Mouse (Mus musculus) myocyte (in vitro differentiated cells): ENCODE data around the gene Casz1. TPM values are rescaled to one million over a fixed set of nuclear protein-coding genes. Genes with fewer than 3 reads are reported as not detected.

ENCODE experiments used
- H3K27me3 ChIP-seq: one replicate; pipeline ENCODE4 v1.6.1; 2011; ENCODE audit not compliant: control insufficient read depth, insufficient read depth, insufficient read length
- H3K36me3 ChIP-seq: one replicate; pipeline ENCODE4 v1.6.1; 2011; ENCODE audit not compliant: control insufficient read depth, insufficient read depth
- H3K4me2 ChIP-seq: one replicate; pipeline ENCODE4 v1.6.1; 2011; ENCODE audit warnings: low read depth, control low read depth
- H3K4me3 ChIP-seq: one replicate; pipeline ENCODE4 v1.5.1; 2011; ENCODE audit warnings: mild to moderate bottlenecking, control low read depth, moderate library complexity
- H3K79me2 ChIP-seq: one replicate; pipeline ENCODE4 v1.6.1; 2011; ENCODE audit not compliant: control insufficient read depth, insufficient read depth
- H3ac ChIP-seq: one replicate; pipeline ENCODE4 v1.6.1; 2011; ENCODE audit not compliant: control insufficient read depth, insufficient read length
- CEBPB ChIP-seq: IDR thresholded peaks from 2 replicates; pipeline ENCODE4 v1.6.1; 2011; ENCODE audit warnings: mild to moderate bottlenecking, moderate library complexity; ENCODE audit not compliant: poor library complexity, insufficient read depth, severe bottlenecking
- E2F4 ChIP-seq: IDR thresholded peaks from one replicate; pipeline ENCODE4 v1.6.1; 2011; ENCODE audit warnings: mild to moderate bottlenecking, control low read depth, moderate library complexity; ENCODE audit not compliant: insufficient read depth
- MAX ChIP-seq: IDR thresholded peaks from one replicate; pipeline ENCODE4 v1.6.1; 2011; ENCODE audit warnings: low read depth, mild to moderate bottlenecking, control low read depth
- MYOD1 ChIP-seq, 3 experiments: IDR thresholded peaks; one replicate each; pipeline ENCODE4 v1.6.1; 2011; ENCODE audit warnings: control low read depth in 2 of 3, low read depth in 2 of 3, mild to moderate bottlenecking in 2 of 3, moderate library complexity in 1 of 3; ENCODE audit not compliant: insufficient read length in 2 of 3, control insufficient read depth in 1 of 3
- MYOG ChIP-seq, 3 experiments: IDR thresholded peaks; one replicate each; pipeline ENCODE4 v1.6.1; 2011; ENCODE audit warnings: control low read depth in 2 of 3, low read depth in 2 of 3, mild to moderate bottlenecking in 2 of 3; ENCODE audit not compliant: insufficient read length in 2 of 3, control insufficient read depth in 1 of 3, insufficient read depth in 1 of 3
- POLR2A ChIP-seq: IDR thresholded peaks from one replicate; pipeline ENCODE4 v1.6.1; 2011; ENCODE audit warnings: low read depth, mild to moderate bottlenecking, control low read depth, moderate library complexity; ENCODE audit not compliant: insufficient read length
- POLR2AphosphoS2 ChIP-seq: IDR thresholded peaks from one replicate; pipeline ENCODE4 v1.6.1; 2011; ENCODE audit warnings: low read depth, control low read depth; ENCODE audit not compliant: insufficient read length
- REST ChIP-seq: IDR thresholded peaks from one replicate; pipeline ENCODE4 v1.6.1; 2011; ENCODE audit warnings: mild to moderate bottlenecking, control low read depth, moderate library complexity; ENCODE audit not compliant: insufficient read depth, insufficient read length
- SRF ChIP-seq: IDR thresholded peaks from one replicate; pipeline ENCODE4 v1.6.1; 2011; ENCODE audit warnings: low read depth; ENCODE audit not compliant: control insufficient read depth, insufficient read length
- TCF12 ChIP-seq: IDR thresholded peaks from one replicate; pipeline ENCODE4 v1.6.1; 2011; ENCODE audit warnings: mild to moderate bottlenecking, control low read depth; ENCODE audit not compliant: poor library complexity, insufficient read depth, severe bottlenecking
- TCF3 ChIP-seq: IDR thresholded peaks from one replicate; pipeline ENCODE4 v1.6.1; 2011; ENCODE audit warnings: low read depth, control low read depth; ENCODE audit not compliant: insufficient read length
- USF1 ChIP-seq: IDR thresholded peaks from one replicate; pipeline ENCODE4 v1.6.1; 2011; ENCODE audit warnings: low read depth, mild to moderate bottlenecking, control low read depth, moderate library complexity
- polyA plus RNA-seq: library from polyadenylated mRNA; unstranded; fragments of >200 nt; fragmentation: generic; extraction: Trizol; gene quantifications from one replicate; pipeline ENCODE4 v1.2.1, GENCODE M21; 2012; ENCODE audit warnings: missing spikeins

The Casz1 gene
- polyA plus RNA-seq, 1 experiment, result 11.1 TPM

DNA sequence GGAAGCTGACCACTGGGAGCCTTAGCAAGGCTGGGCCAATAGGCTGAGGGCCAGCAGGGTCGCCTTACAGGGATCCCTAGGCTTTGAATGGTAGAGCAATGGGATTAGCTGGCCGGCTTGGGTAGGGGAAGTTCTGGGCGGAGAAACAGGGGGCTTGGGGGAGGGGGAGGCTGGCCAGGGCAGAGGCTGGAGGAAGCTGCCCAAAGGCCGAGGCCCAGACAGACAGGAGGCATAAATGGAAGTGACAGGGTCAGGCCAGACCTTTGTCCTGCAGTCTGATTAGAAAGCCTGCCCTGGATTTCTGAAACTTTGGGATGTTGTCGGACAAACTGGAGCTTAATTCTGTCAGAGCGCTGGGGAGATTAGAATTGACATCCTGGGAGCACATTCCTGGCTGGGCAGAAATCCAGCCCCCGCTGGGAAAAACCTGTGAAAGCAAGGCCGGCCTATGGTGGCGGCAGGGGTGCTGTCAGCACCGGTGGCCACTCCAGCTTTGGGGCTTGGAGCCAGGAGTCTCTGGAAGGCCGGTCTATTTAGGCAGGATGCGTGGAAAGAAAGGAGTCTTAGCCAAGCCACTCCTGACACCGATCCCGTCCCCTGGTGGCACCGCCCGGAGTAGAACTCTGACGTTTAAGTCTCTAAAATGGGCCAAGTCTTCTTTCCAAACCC, 76.9 kb downstream of the Casz1 start:
- H3K4me3 ChIP-seq, result no peak overlapping the region
- no peaks in the 10 kb centered on the region for H3K36me3 ChIP-seq
- TF ChIP-seq REST (no peak), E2F4 (no peak), POLR2AphosphoS2 (no peak), MAX (no peak), POLR2A (no peak), SRF (no peak), MYOG (IDR thresholded peaks at IDR 0.05; ENCODE audit: control insufficient read depth in 1 of 3, insufficient read depth in 1 of 3, insufficient read length in 2 of 3, low read depth in 2 of 3) (no peak), TCF3 (no peak)
- no peak overlapping the region for H3ac ChIP-seq
- H3K27me3 ChIP-seq, result peaks cover 32% of the 10 kb centered on the region
- no peaks in the 10 kb centered on the region for H3K79me2 ChIP-seq
- H3K4me2 ChIP-seq, result no peak overlapping the region

DNA sequence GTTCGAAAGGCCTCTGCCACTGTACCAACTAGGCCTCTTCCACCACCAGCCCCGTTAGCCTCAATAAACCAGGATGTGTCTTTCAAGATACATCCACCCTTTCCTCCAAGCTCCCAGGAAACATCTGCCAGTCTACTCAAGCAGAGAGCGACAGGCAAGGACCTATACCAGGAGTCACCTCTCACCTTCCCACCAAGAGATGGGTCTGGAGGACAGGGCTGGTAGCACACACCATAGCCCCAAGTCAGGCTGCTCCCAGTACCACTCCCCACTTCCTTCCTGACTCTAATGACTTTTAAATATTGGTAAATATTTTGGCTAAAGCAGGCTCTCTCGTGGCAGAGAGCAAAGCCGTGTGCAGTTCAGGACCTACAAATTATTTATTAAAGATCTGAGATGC, 77.6 kb downstream of the Casz1 start:
- Histone ChIP-seq H3K4me2 (no peak overlapping the region), H3K36me3 (no peaks in the 10 kb centered on the region), H3ac (no peak overlapping the region), H3K4me3 (no peak overlapping the region), H3K27me3 (peaks cover 39% of the 10 kb centered on the region), H3K79me2 (no peaks in the 10 kb centered on the region)
- no peak for TF ChIP-seq MYOD1 (IDR thresholded peaks at IDR 0.05; ENCODE audit: control insufficient read depth in 1 of 3, insufficient read length in 2 of 3, low read depth in 2 of 3)
- no peak for TF ChIP-seq REST

- peaks cover 43% of the 10 kb centered on the region for H3K27me3 ChIP-seq
- no peak overlapping the region for H3K4me2 ChIP-seq
- TF ChIP-seq POLR2A (no peak), CEBPB (no peak), POLR2AphosphoS2 (no peak), TCF3 (no peak), TCF12 (no peak), E2F4 (no peak), USF1 (no peak), MAX (no peak), MYOG (IDR thresholded peaks at IDR 0.05; ENCODE audit: control insufficient read depth in 1 of 3, insufficient read depth in 1 of 3, insufficient read length in 2 of 3, low read depth in 2 of 3) (no peak), SRF (no peak), MYOD1 (IDR thresholded peaks at IDR 0.05; ENCODE audit: control insufficient read depth in 1 of 3, insufficient read length in 2 of 3, low read depth in 2 of 3) (no peak)
- no peak overlapping the region for H3K4me3 ChIP-seq
- no peak overlapping the region for H3ac ChIP-seq
- no peaks in the 10 kb centered on the region for H3K36me3 ChIP-seq
- no peaks in the 10 kb centered on the region for H3K79me2 ChIP-seq
Measured at GRCm38 (mm10) chr4:148882360-148882929, 78.2 kb downstream of the Casz1 start.

DNA sequence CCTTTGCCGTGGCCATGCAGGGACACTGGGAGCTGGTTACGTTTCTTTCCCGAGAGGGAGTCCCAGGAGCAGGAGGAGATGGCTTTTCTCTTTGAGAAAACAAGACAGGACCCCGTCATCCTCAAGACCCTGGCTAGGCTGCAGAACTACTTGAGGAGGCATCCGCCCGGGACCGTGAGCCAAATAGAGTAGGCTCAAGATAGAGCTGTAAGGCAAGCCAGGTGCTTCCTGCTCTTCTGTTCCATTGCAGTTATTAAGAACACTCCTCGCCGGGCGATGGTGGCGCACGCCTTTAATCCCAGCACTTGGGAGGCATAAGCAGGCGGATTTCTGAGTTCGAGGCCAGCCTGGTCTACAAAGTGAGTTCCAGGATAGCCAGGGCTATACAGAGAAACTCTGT, 80.4 kb downstream of the Casz1 start:
- Histone ChIP-seq H3K4me2 (no peak overlapping the region), H3K36me3 (no peaks in the 10 kb centered on the region), H3K79me2 (no peaks in the 10 kb centered on the region), H3ac (no peak overlapping the region), H3K4me3 (no peak overlapping the region), H3K27me3 (peaks cover 50% of the 10 kb centered on the region)
- TF ChIP-seq E2F4 (no peak), MAX (no peak), TCF12 (no peak), CEBPB (no peak), POLR2A (no peak), MYOG (IDR thresholded peaks at IDR 0.05; ENCODE audit: control insufficient read depth in 1 of 3, insufficient read depth in 1 of 3, insufficient read length in 2 of 3, low read depth in 2 of 3) (no peak)

DNA sequence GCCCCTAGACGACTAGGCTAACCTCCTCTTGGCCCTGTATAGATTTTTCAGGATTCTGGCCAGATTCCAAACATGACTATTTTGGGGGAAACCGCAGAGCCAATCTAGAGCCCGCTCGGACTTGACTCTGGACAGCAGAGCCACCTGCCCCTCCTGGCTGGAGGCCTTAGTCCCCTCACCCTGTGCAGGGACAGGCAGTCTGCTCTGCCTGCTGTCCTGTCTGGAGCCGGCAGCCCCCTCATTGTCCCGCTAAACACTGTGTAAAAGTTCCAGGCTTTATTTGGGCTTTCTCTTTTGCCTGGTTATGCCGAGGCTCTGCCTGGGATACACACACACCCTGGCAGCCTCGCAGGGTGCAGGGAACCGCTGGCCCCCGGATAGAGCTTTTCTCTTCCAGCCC, 81.2 kb downstream of the Casz1 start:
- no peak overlapping the region for H3ac ChIP-seq
- H3K79me2 ChIP-seq, result no peaks in the 10 kb centered on the region
- H3K4me2 ChIP-seq, result no peak overlapping the region
- TF ChIP-seq TCF3, result no peak
- no peak for TF ChIP-seq TCF12
- TF ChIP-seq E2F4, result no peak
- no peak for TF ChIP-seq USF1
- TF ChIP-seq MYOD1 (IDR thresholded peaks at IDR 0.05; ENCODE audit: control insufficient read depth in 1 of 3, insufficient read length in 2 of 3, low read depth in 2 of 3), result peak in 1 of 3 experiments; percentile 8
- no peak for TF ChIP-seq SRF
- peak in 1 of 3 experiments; percentile 16 for TF ChIP-seq MYOG (IDR thresholded peaks at IDR 0.05; ENCODE audit: control insufficient read depth in 1 of 3, insufficient read depth in 1 of 3, insufficient read length in 2 of 3, low read depth in 2 of 3)
- no peak for TF ChIP-seq CEBPB
- TF ChIP-seq REST, result no peak
- no peaks in the 10 kb centered on the region for H3K36me3 ChIP-seq
- H3K4me3 ChIP-seq, result no peak overlapping the region
- peaks cover 50% of the 10 kb centered on the region for H3K27me3 ChIP-seq
